Mouse (Mus musculus): Measurements from ENCODE around the gene Ccdc115. TPM values are rescaled to one million over a fixed set of nuclear protein-coding genes. Genes with fewer than 3 reads are reported as not detected.

Gene Ccdc115
- polyA plus RNA-seq, 1 experiment from 2014 or later, result 51.9 TPM

GRCm38 (mm10) chr1:34429281-34429680, 10.2 kb downstream of the Ccdc115 start:
- peaks cover 10% of the 10 kb centered on the region for H3K9me3 ChIP-seq (replicated peaks; ENCODE audit: control insufficient read depth, low read length)
- DNase-seq (ENCODE audit: low spot score) (no peak), ATAC-seq (replicated peaks; ENCODE audit: insufficient number of reproducible peaks, low FRiP score, low TSS enrichment, low read depth) (no peak)
- H3K4me1 ChIP-seq (ENCODE audit: control insufficient read depth, insufficient read depth, low read length), result no peaks in the 10 kb centered on the region
- H3K4me3 ChIP-seq (ENCODE audit: low read depth, low read length), result no peak overlapping the region
- H3K4me2 ChIP-seq (ENCODE audit: low read depth, low read length), result no peak overlapping the region
- H3K36me3 ChIP-seq (replicated peaks; ENCODE audit: control insufficient read depth, insufficient read depth, low read depth, low read length), result no peaks in the 10 kb centered on the region; the same call in 1 of the 2 replicates
- H3K9ac ChIP-seq (replicated peaks; ENCODE audit: low read length), result no peak overlapping the region
- H3K27ac ChIP-seq (replicated peaks; ENCODE audit: low read depth, low read length), result no peak overlapping the region
- H3K27me3 ChIP-seq (ENCODE audit: control insufficient read depth, insufficient read depth, low read length), result no peaks in the 10 kb centered on the region
- WGBS, result 95% methylated on average over 4 of the region's 4 CpGs

GRCm38 (mm10) chr1:34428466-34428865, 11.0 kb downstream of the Ccdc115 start:
- Histone ChIP-seq H3K27ac (replicated peaks; ENCODE audit: low read depth, low read length) (no peak overlapping the region), H3K4me1 (ENCODE audit: control insufficient read depth, insufficient read depth, low read length) (no peaks in the 10 kb centered on the region), H3K27me3 (ENCODE audit: control insufficient read depth, insufficient read depth, low read length) (no peaks in the 10 kb centered on the region), H3K4me2 (ENCODE audit: low read depth, low read length) (no peak overlapping the region), H3K9me3 (replicated peaks; ENCODE audit: control insufficient read depth, low read length) (peaks cover 10% of the 10 kb centered on the region), H3K4me3 (ENCODE audit: low read depth, low read length) (no peak overlapping the region), H3K36me3 (replicated peaks; ENCODE audit: control insufficient read depth, insufficient read depth, low read depth, low read length) (no peaks in the 10 kb centered on the region; the same call in 1 of the 2 replicates), H3K9ac (replicated peaks; ENCODE audit: low read length) (no peak overlapping the region)
- WGBS, result 91% methylated on average over 2 of the region's 2 CpGs
- no peak for ATAC-seq (replicated peaks; ENCODE audit: insufficient number of reproducible peaks, low FRiP score, low TSS enrichment, low read depth)
- DNase-seq (ENCODE audit: low spot score), result no peak

- Histone ChIP-seq H3K36me3 (replicated peaks; ENCODE audit: control insufficient read depth, insufficient read depth, low read depth, low read length) (no peaks in the 10 kb centered on the region), H3K9ac (replicated peaks; ENCODE audit: low read length) (no peak overlapping the region), H3K4me1 (ENCODE audit: control insufficient read depth, insufficient read depth, low read length) (no peaks in the 10 kb centered on the region), H3K4me3 (ENCODE audit: low read depth, low read length) (no peak overlapping the region), H3K9me3 (replicated peaks; ENCODE audit: control insufficient read depth, low read length) (no peaks in the 10 kb centered on the region), H3K27ac (replicated peaks; ENCODE audit: low read depth, low read length) (no peak overlapping the region), H3K27me3 (ENCODE audit: control insufficient read depth, insufficient read depth, low read length) (no peaks in the 10 kb centered on the region), H3K4me2 (ENCODE audit: low read depth, low read length) (no peak overlapping the region)
- no peak for ATAC-seq (replicated peaks; ENCODE audit: insufficient number of reproducible peaks, low FRiP score, low TSS enrichment, low read depth)
- no peak for DNase-seq (ENCODE audit: low spot score)
- 45% methylated on average over 11 of the region's 11 CpGs for WGBS
Observed at GRCm38 (mm10) chr1:34399182-34399953, 40.1 kb downstream of the Ccdc115 start.

GRCm38 (mm10) chr1:34396321-34396720, 43.2 kb downstream of the Ccdc115 start:
- Histone ChIP-seq H3K27ac (replicated peaks; ENCODE audit: low read depth, low read length) (no peak overlapping the region), H3K9ac (replicated peaks; ENCODE audit: low read length) (no peak overlapping the region), H3K4me1 (ENCODE audit: control insufficient read depth, insufficient read depth, low read length) (no peaks in the 10 kb centered on the region), H3K27me3 (ENCODE audit: control insufficient read depth, insufficient read depth, low read length) (no peaks in the 10 kb centered on the region), H3K4me3 (ENCODE audit: low read depth, low read length) (no peak overlapping the region), H3K9me3 (replicated peaks; ENCODE audit: control insufficient read depth, low read length) (no peaks in the 10 kb centered on the region), H3K36me3 (replicated peaks; ENCODE audit: control insufficient read depth, insufficient read depth, low read depth, low read length) (no peaks in the 10 kb centered on the region), H3K4me2 (ENCODE audit: low read depth, low read length) (no peak overlapping the region)
- ATAC-seq (replicated peaks; ENCODE audit: insufficient number of reproducible peaks, low FRiP score, low TSS enrichment, low read depth), result no peak
- DNase-seq (ENCODE audit: low spot score), result no peak
- 91% methylated on average over 4 of the region's 4 CpGs for WGBS

- H3K36me3 ChIP-seq (replicated peaks; ENCODE audit: control insufficient read depth, insufficient read depth, low read depth, low read length), result no peaks in the 10 kb centered on the region
- no peak overlapping the region for H3K4me3 ChIP-seq (ENCODE audit: low read depth, low read length)
- no peaks in the 10 kb centered on the region for H3K9me3 ChIP-seq (replicated peaks; ENCODE audit: control insufficient read depth, low read length)
- ATAC-seq (replicated peaks; ENCODE audit: insufficient number of reproducible peaks, low FRiP score, low TSS enrichment, low read depth) (no peak), DNase-seq (ENCODE audit: low spot score) (no peak)
- 85% methylated on average over 6 of the region's 6 CpGs for WGBS
- no peak overlapping the region for H3K27ac ChIP-seq (replicated peaks; ENCODE audit: low read depth, low read length)
- no peaks in the 10 kb centered on the region for H3K4me1 ChIP-seq (ENCODE audit: control insufficient read depth, insufficient read depth, low read length)
- H3K9ac ChIP-seq (replicated peaks; ENCODE audit: low read length), result no peak overlapping the region
- H3K27me3 ChIP-seq (ENCODE audit: control insufficient read depth, insufficient read depth, low read length), result no peaks in the 10 kb centered on the region
- H3K4me2 ChIP-seq (ENCODE audit: low read depth, low read length), result no peak overlapping the region
Observed at GRCm38 (mm10) chr1:34389234-34389891, 50.1 kb downstream of the Ccdc115 start.

- Histone ChIP-seq H3K4me3 (ENCODE audit: low read depth, low read length) (no peak overlapping the region), H3K36me3 (replicated peaks; ENCODE audit: control insufficient read depth, insufficient read depth, low read depth, low read length) (no peaks in the 10 kb centered on the region), H3K4me2 (ENCODE audit: low read depth, low read length) (no peak overlapping the region), H3K27me3 (ENCODE audit: control insufficient read depth, insufficient read depth, low read length) (no peaks in the 10 kb centered on the region), H3K9ac (replicated peaks; ENCODE audit: low read length) (no peak overlapping the region), H3K27ac (replicated peaks; ENCODE audit: low read depth, low read length) (no peak overlapping the region), H3K4me1 (ENCODE audit: control insufficient read depth, insufficient read depth, low read length) (no peaks in the 10 kb centered on the region), H3K9me3 (replicated peaks; ENCODE audit: control insufficient read depth, low read length) (no peaks in the 10 kb centered on the region)
- 90% methylated on average over 11 of the region's 11 CpGs for WGBS
- DNase-seq (ENCODE audit: low spot score), result no peak
- ATAC-seq (replicated peaks; ENCODE audit: insufficient number of reproducible peaks, low FRiP score, low TSS enrichment, low read depth), result no peak
Observed at GRCm38 (mm10) chr1:34388849-34389233, 50.6 kb downstream of the Ccdc115 start.

- ATAC-seq (replicated peaks; ENCODE audit: insufficient number of reproducible peaks, low FRiP score, low TSS enrichment, low read depth), result no peak
- no peaks in the 10 kb centered on the region for H3K27me3 ChIP-seq (ENCODE audit: control insufficient read depth, insufficient read depth, low read length)
- no peaks in the 10 kb centered on the region for H3K9me3 ChIP-seq (replicated peaks; ENCODE audit: control insufficient read depth, low read length)
- no peak overlapping the region for H3K4me3 ChIP-seq (ENCODE audit: low read depth, low read length)
- WGBS, result 60% methylated on average over 12 of the region's 12 CpGs
- no peak overlapping the region for H3K4me2 ChIP-seq (ENCODE audit: low read depth, low read length)
- no peak for DNase-seq (ENCODE audit: low spot score)
- H3K36me3 ChIP-seq (replicated peaks; ENCODE audit: control insufficient read depth, insufficient read depth, low read depth, low read length), result no peaks in the 10 kb centered on the region
- no peak overlapping the region for H3K27ac ChIP-seq (replicated peaks; ENCODE audit: low read depth, low read length)
- no peaks in the 10 kb centered on the region for H3K4me1 ChIP-seq (ENCODE audit: control insufficient read depth, insufficient read depth, low read length)
- H3K9ac ChIP-seq (replicated peaks; ENCODE audit: low read length), result no peak overlapping the region
Observed at GRCm38 (mm10) chr1:34387346-34388327, 51.8 kb downstream of the Ccdc115 start.
